Mouse (Mus musculus): ENCODE results near the gene Rpl14.

Rpl14 gene

DNA sequence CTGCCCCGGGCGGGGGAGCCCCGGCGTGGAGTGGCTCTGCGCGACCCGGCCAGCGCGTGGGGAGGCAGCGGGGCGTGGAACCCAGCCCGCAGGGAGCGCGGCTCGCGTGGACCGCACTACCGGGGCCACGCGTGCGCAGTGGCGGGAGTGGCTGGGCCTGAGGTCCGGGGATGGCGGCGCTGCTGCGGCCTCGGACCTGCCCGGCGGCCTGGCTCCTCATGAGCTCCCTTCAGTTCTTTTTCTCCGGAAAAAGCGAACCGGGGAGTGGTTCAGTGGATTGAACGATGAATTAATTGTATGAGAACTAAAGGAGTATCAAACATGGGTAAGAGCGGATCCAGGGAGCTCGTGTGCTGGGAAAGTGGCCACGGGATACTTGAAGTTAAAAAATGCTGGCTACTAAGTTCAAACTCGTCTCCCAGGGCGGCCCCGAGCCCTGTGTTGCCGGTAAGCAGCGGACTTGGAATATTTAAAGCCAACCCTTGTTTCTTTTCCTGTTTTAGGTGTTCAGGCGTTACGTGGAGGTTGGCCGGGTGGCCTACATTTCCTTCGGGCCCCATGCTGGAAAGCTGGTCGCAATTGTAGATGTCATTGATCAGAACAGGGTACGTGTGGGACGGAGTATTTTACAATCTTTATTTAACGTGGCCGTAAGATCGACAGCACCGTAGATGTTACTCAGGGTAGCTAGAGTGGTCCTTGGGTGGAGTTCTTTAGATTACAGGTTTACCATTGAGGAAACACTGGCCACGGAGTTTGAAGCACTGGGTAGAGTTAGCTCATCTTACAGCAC, 545 bp downstream of the Rpl14 start:
- no peak for DNase-seq (ENCODE audit: low spot score)

DNA sequence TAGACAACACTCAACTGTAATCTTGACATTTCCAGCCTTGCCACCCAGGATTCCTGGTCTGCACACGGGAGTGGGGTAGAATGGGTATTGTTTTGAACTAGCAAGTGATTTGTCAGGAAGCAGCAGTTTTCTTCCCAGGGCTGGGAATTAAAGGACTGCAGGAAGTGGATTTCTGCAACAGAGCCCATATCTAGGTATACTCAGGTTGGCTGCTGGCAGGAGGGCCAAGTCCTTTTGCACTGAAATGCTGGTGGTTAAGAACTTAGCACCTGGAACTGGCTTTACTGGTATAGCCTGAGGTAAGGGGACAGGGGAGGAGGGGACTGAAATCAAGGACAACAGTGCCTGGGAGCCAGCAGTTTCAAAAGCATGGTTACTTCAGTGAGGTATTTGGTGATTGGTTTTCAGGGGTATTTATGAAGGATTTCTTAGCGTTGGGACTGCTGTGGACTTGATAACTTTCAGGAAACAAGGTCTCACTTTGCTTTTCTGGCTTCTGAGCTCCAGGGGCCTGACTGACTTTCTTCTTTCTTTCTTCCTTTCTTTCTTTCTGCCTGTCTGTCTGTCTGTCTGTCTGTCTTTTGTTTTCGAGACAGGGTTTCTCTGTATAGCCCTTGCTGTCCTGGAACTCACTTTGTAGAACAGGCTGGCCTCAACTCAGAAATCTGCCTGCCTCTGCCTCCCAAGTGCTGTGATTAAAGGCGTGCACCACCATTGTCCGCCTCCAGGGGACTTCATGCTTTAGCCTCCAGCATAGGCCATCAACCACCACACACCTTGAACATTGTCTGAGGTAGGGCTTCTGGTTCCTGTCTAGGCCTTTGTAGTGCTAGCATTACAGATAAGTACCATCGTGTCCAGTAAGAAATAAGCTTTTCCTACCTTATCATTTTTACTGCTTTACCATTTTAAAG, 4.8 kb downstream of the Rpl14 start:
- DNase-seq (ENCODE audit: low spot score) = no peak

DNA sequence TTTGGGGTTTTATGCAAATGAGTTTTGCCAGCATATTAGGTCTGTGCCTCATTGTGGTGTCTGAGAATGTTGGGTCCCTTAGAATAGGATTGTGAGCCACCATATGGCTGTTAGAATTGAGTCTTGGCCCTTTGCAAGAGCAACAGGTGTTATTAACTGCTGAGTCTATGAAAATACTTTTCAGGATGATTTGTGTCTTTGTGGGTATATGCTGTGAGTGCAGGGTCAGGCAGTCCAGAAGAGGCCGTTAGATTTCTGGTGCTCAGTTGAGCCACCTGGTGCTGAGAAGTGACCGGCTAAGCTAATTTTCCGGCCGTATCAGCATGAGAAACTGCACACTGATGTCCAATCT, 5.4 kb downstream of the Rpl14 start:
- no peak for DNase-seq (ENCODE audit: low spot score)

DNA sequence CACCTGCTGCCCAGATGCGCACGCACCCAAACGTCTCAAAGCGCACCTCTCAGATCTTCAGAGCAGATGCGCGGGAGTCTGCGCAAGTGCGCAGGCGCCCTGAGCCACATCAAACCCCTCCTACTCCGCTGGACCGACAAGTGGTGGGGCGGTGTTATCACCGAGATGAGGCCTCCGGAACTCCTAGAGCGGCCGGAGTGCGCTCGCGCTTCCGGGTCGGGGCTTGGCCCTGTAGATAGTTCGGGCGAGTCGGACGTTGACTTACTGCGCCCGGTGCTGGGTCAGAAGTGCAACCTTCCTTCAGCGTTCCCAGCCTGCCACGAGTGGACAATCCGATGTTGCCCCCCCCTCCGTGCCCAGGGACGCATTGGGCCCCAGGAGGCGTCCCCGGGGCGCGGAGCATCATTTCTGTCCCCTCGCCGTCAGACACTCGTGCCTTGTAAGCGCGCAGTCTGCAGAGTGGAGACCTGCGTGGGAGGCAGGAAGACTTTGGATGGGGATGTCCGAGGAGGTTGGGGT, 5.9 kb downstream of the Rpl14 start:
- peak; percentile 36 for DNase-seq (ENCODE audit: low spot score)

DNA sequence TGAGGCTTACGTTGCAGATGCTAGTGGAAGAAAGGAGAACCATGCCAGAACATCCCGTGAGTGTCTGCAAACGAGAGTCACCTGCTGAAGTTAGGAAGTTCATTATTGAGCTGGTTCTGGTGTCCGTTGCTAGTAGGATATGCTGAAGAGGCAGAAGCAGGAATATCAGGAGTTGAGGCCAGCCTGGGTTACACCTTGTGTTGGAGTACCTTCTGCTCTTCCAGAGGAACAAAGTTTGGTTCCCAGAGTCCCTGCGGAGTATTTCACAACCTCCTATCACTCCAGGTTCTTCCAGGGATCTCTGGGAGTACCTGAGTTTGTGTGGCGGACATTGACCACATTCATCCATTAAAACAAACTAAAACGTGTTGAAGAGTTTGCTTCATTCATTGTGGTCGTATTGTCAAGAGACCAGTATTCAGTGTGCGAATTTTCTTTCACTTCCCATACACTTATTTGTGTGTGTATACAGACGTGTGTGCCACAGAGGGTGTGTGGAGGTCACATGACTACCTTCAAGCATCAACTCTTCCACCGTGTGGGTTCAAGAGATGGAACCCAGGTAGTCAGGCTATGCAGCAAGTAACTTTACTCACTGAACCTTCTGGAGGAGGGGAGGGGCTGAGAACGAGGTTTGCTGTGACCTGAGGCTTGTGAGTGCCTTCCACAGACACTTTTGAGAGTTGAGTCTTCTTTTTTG, 6.6 kb downstream of the Rpl14 start:
- no peak for DNase-seq (ENCODE audit: low spot score)

DNA sequence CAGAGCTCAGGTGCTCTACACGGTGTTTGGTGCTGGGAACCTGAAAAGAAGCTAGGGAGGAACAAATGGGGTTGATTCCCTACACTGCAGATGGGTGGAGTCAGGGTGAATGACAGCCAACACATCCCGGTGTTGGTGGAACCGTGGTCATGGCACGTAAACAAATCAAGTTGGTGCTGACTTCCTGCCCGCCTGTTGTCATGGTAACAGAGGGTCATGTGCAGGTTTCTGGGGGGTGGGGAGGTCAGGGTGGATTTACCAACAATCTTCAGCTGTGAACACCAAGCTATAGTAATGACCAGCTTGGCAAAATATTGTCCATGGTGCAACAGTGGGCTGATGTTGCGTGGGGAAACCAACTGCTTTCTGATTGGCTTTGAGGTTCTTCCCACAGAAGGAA, 7.5 kb downstream of the Rpl14 start:
- DNase-seq (ENCODE audit: low spot score) = no peak

DNA sequence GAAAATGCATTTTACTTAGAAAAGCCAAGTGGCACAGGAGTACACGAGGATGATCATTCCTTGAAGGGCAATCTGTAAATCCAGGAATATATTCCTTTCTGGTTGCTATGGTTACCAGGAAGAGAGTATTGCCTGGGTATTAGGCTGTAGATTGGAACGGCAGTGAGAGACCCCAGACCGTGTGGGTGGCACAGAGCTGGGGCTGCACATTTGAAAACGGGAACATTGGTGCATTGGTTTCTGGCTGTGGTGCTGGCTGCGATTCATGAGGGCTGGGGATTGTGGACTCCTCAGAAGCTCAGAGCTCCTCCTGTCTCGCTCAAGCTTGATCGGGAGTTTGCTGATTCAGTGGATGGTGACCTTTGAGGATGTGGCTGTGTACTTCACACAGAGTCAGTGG, 8.6 kb downstream of the Rpl14 start:
- DNase-seq (ENCODE audit: low spot score) = no peak

DNA sequence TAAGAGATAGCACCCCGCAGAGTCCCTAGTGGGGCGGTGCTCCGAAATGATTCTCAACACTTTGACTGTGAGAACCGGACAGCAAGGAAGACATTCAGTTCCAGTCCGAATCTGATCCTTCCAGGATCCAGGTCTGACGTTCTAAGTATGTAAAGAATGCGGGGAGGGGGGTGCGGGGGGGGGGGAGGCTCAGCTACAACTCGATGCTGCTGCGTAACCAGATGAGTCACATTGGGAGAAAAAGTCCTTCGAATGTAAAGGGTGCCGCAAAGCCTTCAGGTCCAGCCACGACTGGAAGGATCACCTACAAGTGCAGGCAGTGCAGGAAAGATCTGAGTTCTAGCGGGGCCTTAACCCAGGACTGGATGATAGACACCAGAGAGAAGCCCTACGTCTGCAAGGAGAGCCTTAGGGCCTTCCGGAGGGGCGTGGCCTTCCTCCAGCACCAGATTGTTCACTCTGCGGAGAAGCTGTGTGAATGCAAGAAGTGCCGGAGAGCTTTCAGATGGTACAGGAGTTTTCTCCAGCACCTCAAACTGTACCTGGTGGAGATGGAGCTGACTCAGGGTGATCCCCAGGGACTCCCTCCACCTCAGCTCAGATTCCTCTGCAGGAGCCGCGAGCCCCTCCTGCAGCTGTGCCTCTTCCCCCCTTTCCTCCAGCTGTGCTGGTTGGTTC, 10.8 kb downstream of the Rpl14 start:
- DNase-seq (ENCODE audit: low spot score) = peak; percentile 22

DNA sequence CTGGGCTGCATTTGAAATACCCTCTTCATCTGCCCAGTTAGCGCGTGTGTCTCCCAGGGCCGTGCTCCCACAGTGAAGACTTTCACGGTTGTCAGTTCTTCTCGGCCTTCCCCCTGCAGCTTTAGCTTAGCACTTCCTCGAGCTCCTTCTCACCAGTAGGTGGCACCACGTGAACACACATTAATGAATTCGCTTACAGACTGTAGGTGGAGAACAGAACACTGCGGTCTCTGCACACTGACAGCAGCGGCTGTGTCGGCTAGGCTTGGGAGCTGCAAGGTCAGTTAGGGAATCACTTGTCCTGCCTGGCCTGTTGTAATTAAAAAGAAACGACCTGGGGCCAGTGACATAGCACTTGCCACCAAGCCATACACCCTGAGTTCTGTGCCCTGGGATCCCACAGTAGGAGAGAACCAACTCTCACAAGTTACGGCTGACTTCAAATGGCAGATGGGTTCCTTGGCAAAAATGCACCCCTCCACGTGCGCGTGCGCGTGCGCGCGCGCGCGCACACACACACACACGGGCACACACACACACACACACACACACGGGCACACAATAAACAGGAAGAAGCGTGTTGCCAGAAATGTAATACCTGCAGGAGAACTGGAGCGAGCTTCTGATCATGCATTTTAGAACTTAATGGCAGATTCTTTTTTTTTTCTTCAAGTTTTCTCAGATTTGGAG, 11.5 kb downstream of the Rpl14 start:
- DNase-seq (ENCODE audit: low spot score) = peak; percentile 60

DNA sequence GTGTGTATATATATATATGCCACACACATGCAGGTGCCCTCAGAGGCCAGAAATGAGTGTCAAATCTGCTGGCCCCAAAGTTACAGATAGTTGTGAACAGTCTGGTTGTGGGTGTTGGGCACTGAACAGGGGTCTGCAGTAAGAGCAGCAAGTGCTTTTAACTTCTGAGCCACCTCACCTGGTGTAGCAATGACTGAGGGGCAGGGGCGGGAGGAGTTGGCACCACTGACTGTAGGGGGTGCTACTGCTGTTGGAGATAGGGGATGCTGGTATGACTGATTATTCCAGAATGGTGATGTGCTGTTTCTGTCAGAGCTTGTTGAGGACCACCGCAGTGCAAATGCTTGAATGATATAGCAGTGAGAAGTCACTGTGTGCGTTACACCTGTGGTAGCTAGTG, 12.1 kb downstream of the Rpl14 start:
- no peak for DNase-seq (ENCODE audit: low spot score)

DNA sequence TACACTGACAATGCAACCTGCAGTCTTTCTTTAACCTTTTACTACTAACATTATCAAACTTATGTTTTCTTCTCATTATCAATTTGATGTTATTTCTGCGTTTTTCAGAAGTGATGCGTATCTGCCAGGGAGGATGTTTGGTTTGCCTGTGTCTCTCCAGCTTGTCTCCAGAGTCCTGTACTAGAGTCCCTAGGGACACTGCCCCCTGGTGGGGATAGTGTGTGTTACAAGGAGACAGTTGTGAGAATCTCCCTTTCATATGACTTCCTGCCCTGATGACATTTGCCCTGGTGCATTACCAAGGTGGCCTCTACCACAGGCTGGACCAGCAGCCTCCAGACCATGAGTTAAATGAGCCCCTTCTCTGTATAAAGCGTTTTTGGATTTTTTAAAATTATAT, 15.3 kb downstream of the Rpl14 start:
- DNase-seq (ENCODE audit: low spot score) = peak; percentile 33

DNA sequence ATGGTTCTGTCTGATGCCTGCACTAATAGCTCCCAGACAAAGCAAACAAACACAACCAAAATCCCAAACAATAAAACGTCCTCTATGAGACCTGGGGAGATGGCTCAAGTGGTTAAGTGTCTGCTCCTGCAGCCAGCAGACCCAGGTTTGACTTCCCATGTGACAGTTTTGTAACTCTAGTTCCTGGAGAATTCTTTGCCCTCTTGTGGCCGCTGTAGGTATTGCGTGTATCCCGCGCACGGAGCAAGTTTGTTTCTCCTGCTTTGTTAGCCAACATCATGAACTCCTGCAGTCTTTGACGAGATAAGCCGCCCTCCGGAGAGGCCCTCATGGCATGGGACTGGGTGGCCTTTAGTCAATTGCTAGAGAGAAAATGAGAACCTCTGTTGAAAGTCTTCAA, 20.2 kb downstream of the Rpl14 start:
- peak; percentile 66 for DNase-seq (ENCODE audit: low spot score)

DNA sequence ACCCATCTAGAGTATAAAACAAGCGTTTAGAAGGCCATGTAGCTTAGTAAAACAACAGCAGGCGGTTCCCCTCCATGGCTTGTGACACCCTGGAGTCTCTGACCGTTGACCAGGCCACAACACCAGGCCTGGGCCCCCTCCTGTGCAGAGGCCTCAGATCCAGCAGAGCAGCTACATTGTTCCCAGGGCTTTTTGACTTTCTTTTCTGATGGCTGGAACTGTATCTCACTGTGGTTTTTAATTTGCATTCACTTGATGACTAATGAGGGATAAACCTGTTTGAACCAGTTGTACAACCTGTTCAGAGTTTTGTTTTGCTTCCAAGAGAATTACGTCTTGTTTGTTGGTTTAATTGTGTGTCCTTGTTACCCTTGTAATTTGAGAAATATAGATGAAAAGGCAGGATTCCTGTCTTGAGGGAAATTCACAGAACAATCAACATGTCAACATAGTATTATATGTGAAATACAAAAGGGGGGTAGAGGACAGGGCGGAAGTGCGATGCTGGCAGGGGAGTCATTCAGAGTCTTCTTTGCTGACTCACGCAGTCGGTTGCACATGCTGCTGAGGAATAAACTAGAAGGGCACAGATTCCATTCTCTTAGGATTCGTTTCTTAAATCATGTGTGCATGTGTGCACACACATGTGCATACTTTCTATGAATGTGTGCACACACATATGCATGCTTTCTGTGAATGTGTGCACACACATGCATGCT, 22.3 kb downstream of the Rpl14 start:
- no peak for DNase-seq (ENCODE audit: low spot score)

DNA sequence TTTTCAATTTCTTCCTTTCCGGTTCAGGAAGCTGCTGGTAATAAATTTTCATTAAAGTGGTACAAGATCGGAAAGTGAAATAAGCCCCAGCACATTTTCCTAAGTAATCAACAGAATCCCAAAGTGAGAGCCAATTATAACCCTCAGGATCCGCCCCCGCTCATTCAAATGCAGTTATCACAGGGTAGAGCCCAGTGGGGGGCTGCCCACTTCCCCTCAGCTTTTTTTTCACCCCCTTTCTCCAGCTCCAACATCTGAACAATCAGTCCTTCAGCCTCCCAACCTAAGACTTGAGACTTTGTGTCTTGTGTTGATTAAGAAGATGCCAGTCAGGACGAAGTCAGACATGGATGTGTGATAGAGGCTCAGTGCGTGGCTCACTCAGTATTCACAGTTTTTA, 23.6 kb downstream of the Rpl14 start:
- DNase-seq (ENCODE audit: low spot score) = no peak

DNA sequence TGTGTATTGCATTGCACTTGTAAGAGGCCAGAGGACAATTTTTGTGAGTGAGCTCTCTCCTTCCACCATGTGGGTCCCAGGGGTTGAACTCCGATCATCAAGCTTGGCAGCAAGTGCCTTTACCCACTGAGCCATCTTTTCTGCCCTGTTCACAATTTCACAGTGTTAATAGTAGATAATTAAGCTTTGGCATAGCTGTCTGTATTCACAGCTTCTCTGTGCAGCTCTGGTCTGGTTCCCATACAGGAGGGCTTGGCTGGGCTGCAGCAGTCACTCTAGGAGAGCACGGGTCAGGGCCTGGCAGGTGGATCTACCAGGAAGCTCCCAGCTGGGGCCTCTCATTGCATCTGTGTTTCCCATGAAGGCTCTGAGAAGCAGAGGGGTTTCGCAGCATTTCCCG, 24.1 kb downstream of the Rpl14 start:
- no peak for DNase-seq (ENCODE audit: low spot score)

DNA sequence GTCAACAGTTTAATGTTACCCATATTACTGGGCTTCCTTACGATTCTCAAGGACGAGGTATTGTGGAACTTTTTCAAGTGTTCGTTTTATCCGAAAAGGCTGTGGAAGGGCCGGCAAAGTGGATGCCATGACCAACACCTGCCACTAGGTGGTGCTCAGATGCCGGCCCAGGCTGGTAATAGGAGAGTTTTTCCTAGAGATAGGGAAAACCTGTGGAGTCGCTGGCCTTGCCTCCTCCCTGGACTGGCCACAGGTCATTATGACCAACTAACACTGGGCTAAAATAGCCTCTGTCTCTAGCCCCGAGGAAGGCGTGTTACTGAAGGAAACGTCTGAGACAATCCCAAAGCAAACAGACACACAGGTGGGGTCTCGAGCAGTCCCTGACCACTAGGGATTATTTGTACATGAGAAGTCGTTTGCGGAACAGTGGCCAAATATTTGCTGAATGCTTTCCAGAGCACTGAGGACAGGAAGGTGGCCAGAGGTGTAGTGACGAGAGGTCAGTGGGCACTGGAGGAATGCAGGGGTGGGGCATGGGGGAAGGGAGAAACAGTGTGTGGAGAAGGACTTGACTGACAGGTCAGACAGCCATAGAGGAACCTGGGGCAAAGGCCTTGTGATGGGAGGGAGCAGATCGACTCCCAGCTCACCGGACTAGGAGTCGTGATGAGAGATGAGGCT, 30.4 kb downstream of the Rpl14 start:
- peak; percentile 56 for DNase-seq (ENCODE audit: low spot score)

DNA sequence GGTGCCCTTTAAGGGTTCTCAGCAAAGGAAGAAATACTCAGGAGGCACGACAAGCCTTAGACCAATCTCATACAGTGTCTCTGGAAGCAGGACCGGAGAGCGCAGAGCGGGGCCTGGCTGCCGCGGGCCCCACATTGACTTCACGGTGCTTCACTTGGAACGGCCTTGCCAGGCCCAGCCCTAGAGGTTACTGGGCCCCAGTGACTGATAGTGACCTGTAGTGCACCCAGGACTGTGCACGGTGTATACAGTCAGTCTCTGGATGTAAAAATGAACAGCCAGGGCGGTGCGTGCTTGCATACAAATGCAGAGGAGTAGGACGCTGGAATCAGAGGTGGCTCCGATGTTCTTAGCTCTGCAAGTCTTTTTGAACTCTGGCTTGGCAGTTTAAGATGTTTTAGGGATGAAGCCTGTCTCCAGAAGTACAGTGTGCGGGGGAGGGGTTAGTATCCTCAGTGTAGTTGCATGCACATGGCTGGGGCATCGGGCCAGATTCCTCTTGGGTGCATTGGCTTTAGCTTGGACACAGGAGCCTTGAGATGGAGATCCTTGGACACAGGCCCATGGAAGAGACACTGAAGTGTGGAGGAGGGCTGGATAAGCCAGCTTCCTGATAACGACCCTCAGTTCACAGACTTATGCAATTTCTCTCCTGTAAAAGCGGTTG, 31.1 kb downstream of the Rpl14 start:
- DNase-seq (ENCODE audit: low spot score) = no peak

DNA sequence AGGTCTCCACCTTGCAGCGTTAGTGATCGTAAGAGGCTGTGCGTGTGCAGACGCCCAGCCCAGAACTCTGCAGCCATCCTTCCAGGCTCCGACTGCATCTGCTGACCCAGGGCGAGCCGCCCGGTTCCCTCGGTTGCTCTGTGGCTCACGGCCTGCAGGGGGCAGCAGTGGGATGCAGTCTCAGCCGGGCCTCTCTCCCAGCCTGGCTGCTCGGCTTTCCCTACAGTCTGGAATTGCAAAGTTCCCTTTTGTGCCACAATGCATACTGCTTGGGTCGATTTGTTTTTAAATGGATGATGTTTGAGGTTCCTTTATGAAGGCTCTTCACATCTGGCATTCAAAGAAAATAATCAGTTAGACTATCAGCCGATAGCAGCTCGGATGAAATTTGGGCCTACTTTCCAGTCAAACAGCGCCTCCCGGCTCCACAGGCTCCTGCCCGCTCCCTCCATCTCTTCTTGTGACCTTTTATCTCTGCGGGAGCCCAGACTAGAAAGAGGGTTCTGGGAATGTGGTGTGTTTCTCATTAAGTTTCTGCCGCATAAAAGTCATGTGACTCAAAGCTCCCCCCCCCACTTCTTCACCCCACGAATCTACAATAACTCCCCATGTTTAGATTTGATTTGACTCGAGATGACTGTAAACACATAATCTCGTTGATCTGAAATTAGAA, 31.7 kb downstream of the Rpl14 start:
- DNase-seq (ENCODE audit: low spot score) = peak; percentile 91

DNA sequence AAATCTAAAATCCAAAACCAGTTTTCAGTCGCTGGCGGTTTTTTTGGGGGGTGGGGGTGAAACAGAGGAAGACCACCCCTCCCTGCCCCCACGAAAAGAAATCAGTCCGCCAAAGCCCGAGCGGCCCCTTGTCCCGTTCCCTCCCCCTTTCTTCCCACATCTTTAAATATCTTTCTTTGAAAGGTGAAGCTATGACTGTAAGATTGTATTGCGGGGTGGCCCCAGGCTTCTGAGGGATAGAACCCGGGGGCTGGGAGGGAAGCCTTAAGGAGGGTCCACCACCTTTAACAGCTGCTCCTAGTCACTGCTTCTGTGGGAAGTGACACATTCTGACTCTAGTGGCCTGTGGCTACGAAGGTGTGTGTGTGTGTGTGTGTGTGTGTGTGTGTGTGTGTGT, 32.3 kb downstream of the Rpl14 start:
- DNase-seq (ENCODE audit: low spot score) = no peak
